Comparison of ENCODE assay signal across 24 mouse cellular contexts in the genomic region with DNA sequence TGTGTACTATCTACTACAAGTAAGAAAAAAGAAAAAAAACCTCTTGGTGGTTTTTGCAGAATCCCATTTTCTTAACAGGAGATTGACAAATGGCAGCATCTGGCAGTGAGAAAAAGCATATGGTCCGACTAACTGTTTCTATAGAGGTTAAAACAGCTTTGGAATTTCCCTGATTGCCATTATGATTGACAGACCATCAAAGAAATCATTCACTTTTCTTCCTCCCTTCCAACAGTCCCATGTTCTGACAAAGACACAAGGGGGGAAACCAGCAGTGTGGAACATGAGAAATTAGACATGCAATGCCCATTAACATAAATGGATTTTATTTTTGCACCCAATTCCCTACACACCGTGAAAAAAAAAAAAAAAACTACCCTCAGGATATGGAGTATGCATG.
DNase-seq lines count a peak whose midpoint lies in the region; ATAC-seq and TF ChIP-seq lines count a peak whose summit lies in the region.
"Had no signal": no experiment of that assay in that cellular context is flagged by ENCODE, and none has a peak within 500 bp of the region (broad histone marks: within the 10 kb centered on the region; RNA-seq: fewer than 3 reads in every experiment).

No protein-coding gene starts in this region.

- no peaks in the 10 kb centered on the region for H3K27me3 ChIP-seq in forebrain, embryonic 13.5 days
- no peaks in the 10 kb centered on the region for H3K27me3 ChIP-seq in forebrain, embryonic 10.5 days (ENCODE audit: poor library complexity, severe bottlenecking)
- no peaks in the 10 kb centered on the region for H3K27me3 ChIP-seq in forebrain, embryonic 16.5 days (replicated peaks; ENCODE audit: control insufficient read depth, insufficient read depth, low read length)
- H3K27me3 ChIP-seq in forebrain, embryonic 11.5 days (ENCODE audit: control insufficient read depth, insufficient read depth, low read length), result no peaks in the 10 kb centered on the region
- no peaks in the 10 kb centered on the region for H3K27me3 ChIP-seq in hindbrain, embryonic 13.5 days
- no peaks in the 10 kb centered on the region for H3K27me3 ChIP-seq in hindbrain, embryonic 10.5 days (ENCODE audit: insufficient read depth, poor library complexity, severe bottlenecking)
- H3K27me3 ChIP-seq: heart, embryonic 12.5 days; heart, embryonic 15.5 days; hindbrain, embryonic 15.5 days; intestine, embryonic 15.5 days had no signal

- no peaks in the 10 kb centered on the region for H3K9me3 ChIP-seq in forebrain, embryonic 13.5 days (replicated peaks)
- no peaks in the 10 kb centered on the region for H3K9me3 ChIP-seq in forebrain, embryonic 10.5 days
- H3K9me3 ChIP-seq in forebrain, embryonic 16.5 days (ENCODE audit: control insufficient read depth, low read length), result no peaks in the 10 kb centered on the region
- H3K9me3 ChIP-seq in forebrain, embryonic 11.5 days (ENCODE audit: control insufficient read depth, low read length), result no peaks in the 10 kb centered on the region
- no peaks in the 10 kb centered on the region for H3K9me3 ChIP-seq in hindbrain, embryonic 13.5 days
- no peaks in the 10 kb centered on the region for H3K9me3 ChIP-seq in hindbrain, embryonic 10.5 days
- H3K9me3 ChIP-seq: heart, embryonic 12.5 days; heart, embryonic 15.5 days; hindbrain, embryonic 15.5 days; intestine, embryonic 15.5 days had no signal

- H3K4me3 ChIP-seq in forebrain, embryonic 13.5 days, result no peak overlapping the region
- H3K4me3 ChIP-seq in forebrain, embryonic 10.5 days, result no peak overlapping the region
- no peak overlapping the region for H3K4me3 ChIP-seq in forebrain, embryonic 16.5 days (replicated peaks; ENCODE audit: low read length)
- H3K4me3 ChIP-seq in forebrain, embryonic 11.5 days (ENCODE audit: low read depth, low read length), result no peak overlapping the region
- no peak overlapping the region for H3K4me3 ChIP-seq in hindbrain, embryonic 13.5 days
- no peak overlapping the region for H3K4me3 ChIP-seq in hindbrain, embryonic 10.5 days
- H3K4me3 ChIP-seq: heart, embryonic 12.5 days; heart, embryonic 15.5 days; hindbrain, embryonic 15.5 days; intestine, embryonic 15.5 days had no signal

- no peaks in the 10 kb centered on the region for H3K36me3 ChIP-seq in forebrain, embryonic 13.5 days (ENCODE audit: poor library complexity, severe bottlenecking)
- no peaks in the 10 kb centered on the region for H3K36me3 ChIP-seq in forebrain, embryonic 10.5 days (replicated peaks)
- no peaks in the 10 kb centered on the region for H3K36me3 ChIP-seq in forebrain, embryonic 16.5 days (ENCODE audit: control insufficient read depth, insufficient read depth)
- no peaks in the 10 kb centered on the region for H3K36me3 ChIP-seq in forebrain, embryonic 11.5 days (ENCODE audit: control insufficient read depth, insufficient read depth, low read length)
- H3K36me3 ChIP-seq in hindbrain, embryonic 13.5 days, result no peaks in the 10 kb centered on the region
- H3K36me3 ChIP-seq in hindbrain, embryonic 10.5 days, result no peaks in the 10 kb centered on the region
- H3K36me3 ChIP-seq: heart, embryonic 12.5 days; heart, embryonic 15.5 days; hindbrain, embryonic 15.5 days; intestine, embryonic 15.5 days had no signal

- H3K4me2 ChIP-seq in forebrain, embryonic 13.5 days, result no peak overlapping the region
- no peak overlapping the region for H3K4me2 ChIP-seq in forebrain, embryonic 16.5 days (ENCODE audit: low read length)
- no peak overlapping the region for H3K4me2 ChIP-seq in forebrain, embryonic 11.5 days (ENCODE audit: low read depth, low read length, severe bottlenecking)
- no peak overlapping the region for H3K4me2 ChIP-seq in hindbrain, embryonic 13.5 days
- H3K4me2 ChIP-seq: heart, embryonic 12.5 days; heart, embryonic 15.5 days; hindbrain, embryonic 15.5 days; intestine, embryonic 15.5 days had no signal

- 43% methylated on average over 2 of the region's 2 CpGs for WGBS in forebrain, embryonic 13.5 days
- 77% methylated on average over 2 of the region's 2 CpGs for WGBS in forebrain, embryonic 10.5 days
- 27% methylated on average over 2 of the region's 2 CpGs for WGBS in forebrain, embryonic 16.5 days
- 55% methylated on average over 2 of the region's 2 CpGs for WGBS in forebrain, embryonic 11.5 days
- WGBS in hindbrain, embryonic 13.5 days, result 39% methylated on average over 2 of the region's 2 CpGs
- WGBS in hindbrain, embryonic 10.5 days, result 29% methylated on average over 2 of the region's 2 CpGs

- TF ChIP-seq CTCF in brain, embryonic 14.5 days (IDR thresholded peaks at IDR 0.05; ENCODE audit: borderline replicate concordance, extremely low read depth, insufficient read depth, insufficient read length), result no peak

- ATAC-seq in forebrain, embryonic 13.5 days, result peak; percentile 30; the same call in 1 of the 2 replicates
- peak; percentile 52 for ATAC-seq in forebrain, embryonic 16.5 days
- no peak for ATAC-seq in forebrain, embryonic 11.5 days (replicated peaks; ENCODE audit: low FRiP score)
- 0 out of 2 replicates have a peak, but pooled peaks have one; percentile 39 for ATAC-seq in hindbrain, embryonic 13.5 days (ENCODE audit: low FRiP score)
- ATAC-seq: CD4-positive, CD25-positive, alpha-beta regulatory T cell, adult 4 months; intestine, embryonic 15.5 days had no signal

- DNase-seq in forebrain, embryonic 10.5 days (ENCODE audit: extremely low spot score, low spot score), result no peak
- no peak for DNase-seq in forebrain, embryonic 11.5 days (ENCODE audit: low spot score)
- no peak for DNase-seq in hindbrain, embryonic 10.5 days (ENCODE audit: low spot score)
- DNase-seq in brain, embryonic 14.5 days (ENCODE audit: low read depth), result peak; percentile 79
- DNase-seq in right cerebral cortex, adult 18-20 months, result no peak
- DNase-seq: adrenal gland, adult 2 months; adrenal gland, postnatal 14 days; cerebellum, adult 11-12 months; cerebellum, adult 8-10 months; cerebellum, postnatal 36 days; gastrocnemius, postnatal 25 days; heart, adult 18-20 months; heart, postnatal 10 days; heart, postnatal 36 days; kidney, adult 11 months; kidney, adult 8-10 months had no signal

- no peak overlapping the region for H3K9ac ChIP-seq in forebrain, embryonic 13.5 days
- no peak overlapping the region for H3K9ac ChIP-seq in forebrain, embryonic 16.5 days (replicated peaks; ENCODE audit: low read depth, low read length)
- no peak overlapping the region for H3K9ac ChIP-seq in forebrain, embryonic 11.5 days (ENCODE audit: low read length)
- no peak overlapping the region for H3K9ac ChIP-seq in hindbrain, embryonic 13.5 days
- H3K9ac ChIP-seq: heart, embryonic 12.5 days; heart, embryonic 15.5 days; hindbrain, embryonic 15.5 days; intestine, embryonic 15.5 days had no signal

- H3K4me1 ChIP-seq in forebrain, embryonic 13.5 days, result peaks cover 11% of the 10 kb centered on the region
- peaks cover 30% of the 10 kb centered on the region for H3K4me1 ChIP-seq in forebrain, embryonic 10.5 days
- H3K4me1 ChIP-seq in forebrain, embryonic 16.5 days (replicated peaks; ENCODE audit: control insufficient read depth, insufficient read depth, low read length), result peaks cover 6% of the 10 kb centered on the region
- no peaks in the 10 kb centered on the region for H3K4me1 ChIP-seq in forebrain, embryonic 11.5 days (replicated peaks; ENCODE audit: control insufficient read depth, insufficient read depth, low read length)
- peaks cover 8% of the 10 kb centered on the region; the same call in 1 of the 2 replicates for H3K4me1 ChIP-seq in hindbrain, embryonic 13.5 days (replicated peaks)
- H3K4me1 ChIP-seq in hindbrain, embryonic 10.5 days (replicated peaks), result peaks cover 20% of the 10 kb centered on the region
- H3K4me1 ChIP-seq: hindbrain, embryonic 15.5 days had no signal

- TF ChIP-seq POLR2A in brain, embryonic 14.5 days (IDR thresholded peaks at IDR 0.05; ENCODE audit: borderline replicate concordance, extremely low read depth, insufficient read depth, insufficient read length, poor library complexity, severe bottlenecking), result no peak

- H3K27ac ChIP-seq in forebrain, embryonic 13.5 days, result no peak overlapping the region
- H3K27ac ChIP-seq in forebrain, embryonic 10.5 days, result no peak overlapping the region
- no peak overlapping the region for H3K27ac ChIP-seq in forebrain, embryonic 16.5 days (ENCODE audit: low read length)
- H3K27ac ChIP-seq in forebrain, embryonic 11.5 days (ENCODE audit: low read depth, low read length), result no peak overlapping the region
- no peak overlapping the region for H3K27ac ChIP-seq in hindbrain, embryonic 13.5 days
- H3K27ac ChIP-seq in hindbrain, embryonic 10.5 days, result no peak overlapping the region
- H3K27ac ChIP-seq: hindbrain, embryonic 15.5 days; intestine, embryonic 15.5 days had no signal
